Mouse (Mus musculus): Measurements from ENCODE around the gene Utp15. TPM values are rescaled to one million over a fixed set of nuclear protein-coding genes. Genes with fewer than 3 reads are reported as not detected.

Gene Utp15
- polyA plus RNA-seq, 1 experiment from 2014 or later = 14.7 TPM

GRCm38 (mm10) chr13:98254921-98255320 is 7.9 kb downstream of the Utp15 start:
- ChIA-PET CTCF (interaction anchor here (0.8 to 2.0 kb wide), 5 partner anchors 11 to 316 kb away, joined by 3 to 9 read pairs (median 3); no protein-coding TSS in a partner anchor), POLR2A (no interaction called here)
- H3K27me3 ChIP-seq = no peaks in the 10 kb centered on the region
- peak; percentile 58 for TF ChIP-seq CTCF (IDR thresholded peaks at IDR 0.05)
- in situ Hi-C loops (cut with MboI; ENCODE audit: low pct_unique_long_range_greater_than_20kb) = no loop called here
- ATAC-seq (no peak), DNase-seq (ENCODE audit: low read depth, low spot score) (no peak)

- in situ Hi-C loops (cut with MboI; ENCODE audit: low pct_unique_long_range_greater_than_20kb) = no loop called here
- no peak for TF ChIP-seq CTCF (IDR thresholded peaks at IDR 0.05)
- no peak for DNase-seq (ENCODE audit: low read depth, low spot score)
- no peak for ATAC-seq
- no peaks in the 10 kb centered on the region for H3K27me3 ChIP-seq
- ChIA-PET CTCF (interaction anchor here (1.4 to 2.2 kb wide), 2 partner anchors 9 to 218 kb away, joined by 6 read pairs; no protein-coding TSS in a partner anchor), POLR2A (no interaction called here)
Measured at GRCm38 (mm10) chr13:98249594-98249993, 13.2 kb downstream of the Utp15 start.

- TF ChIP-seq CTCF (IDR thresholded peaks at IDR 0.05) = no peak
- no peaks in the 10 kb centered on the region for H3K27me3 ChIP-seq
- no peak for ATAC-seq
- POLR2A ChIA-PET = no interaction called here
- DNase-seq (ENCODE audit: low read depth, low spot score) = no peak
- CTCF ChIA-PET = no interaction called here
- in situ Hi-C loops (cut with MboI; ENCODE audit: low pct_unique_long_range_greater_than_20kb) = no loop called here
Measured at GRCm38 (mm10) chr13:98245386-98245785, 17.5 kb downstream of the Utp15 start.

- DNase-seq (ENCODE audit: low read depth, low spot score) (no peak), ATAC-seq (no peak)
- TF ChIP-seq CTCF (IDR thresholded peaks at IDR 0.05) = no peak
- POLR2A ChIA-PET = no interaction called here
- H3K27me3 ChIP-seq = no peaks in the 10 kb centered on the region
- CTCF ChIA-PET = interaction anchor here (1.5 to 2.3 kb wide), 2 partner anchors 10 to 214 kb away, joined by 4 to 6 read pairs; no protein-coding TSS in a partner anchor
- in situ Hi-C loops (cut with MboI; ENCODE audit: low pct_unique_long_range_greater_than_20kb) = loop anchor here (5.0 kb wide), 1 partner anchor 1012 kb away; no protein-coding TSS in a partner anchor
Measured at GRCm38 (mm10) chr13:98244571-98245350, 18.1 kb downstream of the Utp15 start.

GRCm38 (mm10) chr13:98241531-98242282 is 21.1 kb downstream of the Utp15 start:
- ATAC-seq (no peak), DNase-seq (ENCODE audit: low read depth, low spot score) (no peak)
- TF ChIP-seq CTCF (IDR thresholded peaks at IDR 0.05) = no peak
- ChIA-PET CTCF (interaction anchor here (0.9 to 2.4 kb wide), 6 partner anchors 12 to 211 kb away, joined by 3 to 33 read pairs (median 8); partner anchors contain the start of gene Arhgef28), POLR2A (no interaction called here)
- in situ Hi-C loops (cut with MboI; ENCODE audit: low pct_unique_long_range_greater_than_20kb) = loop anchor here (5.0 kb wide), 1 partner anchor 1009 kb away; no protein-coding TSS in a partner anchor
- no peaks in the 10 kb centered on the region for H3K27me3 ChIP-seq

- peak; percentile 90 for TF ChIP-seq CTCF (IDR thresholded peaks at IDR 0.05)
- H3K27me3 ChIP-seq = no peaks in the 10 kb centered on the region
- ChIA-PET POLR2A (no interaction called here), CTCF (interaction anchor here (0.7 to 2.4 kb wide), 14 partner anchors 9 to 239 kb away, joined by 3 to 33 read pairs (median 4); partner anchors contain the start of gene Arhgef28)
- no peak for DNase-seq (ENCODE audit: low read depth, low spot score)
- ATAC-seq = no peak
- in situ Hi-C loops (cut with MboI; ENCODE audit: low pct_unique_long_range_greater_than_20kb) = loop anchor here (5.0 to 10.0 kb wide), 2 partner anchors 285 to 1008 kb away; no protein-coding TSS in a partner anchor
Measured at GRCm38 (mm10) chr13:98239978-98240641, 22.7 kb downstream of the Utp15 start.

- DNase-seq (ENCODE audit: low read depth, low spot score) (no peak), ATAC-seq (no peak)
- H3K27me3 ChIP-seq = no peaks in the 10 kb centered on the region
- CTCF ChIA-PET = no interaction called here
- no peak for TF ChIP-seq CTCF (IDR thresholded peaks at IDR 0.05)
- in situ Hi-C loops (cut with MboI; ENCODE audit: low pct_unique_long_range_greater_than_20kb) = loop anchor here (10.0 kb wide), 1 partner anchor 281 kb away; no protein-coding TSS in a partner anchor
- POLR2A ChIA-PET = no interaction called here
Measured at GRCm38 (mm10) chr13:98235451-98235850, 27.4 kb downstream of the Utp15 start.

- ChIA-PET POLR2A (no interaction called here), CTCF (interaction anchor here (1.0 to 1.6 kb wide), 2 partner anchors 10 to 17 kb away, joined by 3 to 10 read pairs; no protein-coding TSS in a partner anchor)
- ATAC-seq = no peak
Measured at GRCm38 (mm10) chr13:98230511-98230910, 32.3 kb downstream of the Utp15 start.

GRCm38 (mm10) chr13:98226225-98226624 is 36.6 kb downstream of the Utp15 start:
- ATAC-seq = no peak
- no peak for DNase-seq (ENCODE audit: low read depth, low spot score)
- ChIA-PET CTCF (interaction anchor here (4.1 kb wide), 1 partner anchor 195 kb away, joined by 34 read pairs; no protein-coding TSS in a partner anchor), POLR2A (no interaction called here)
- in situ Hi-C loops (cut with MboI; ENCODE audit: low pct_unique_long_range_greater_than_20kb) = no loop called here
- TF ChIP-seq CTCF (IDR thresholded peaks at IDR 0.05) = no peak
- no peaks in the 10 kb centered on the region for H3K27me3 ChIP-seq

More at GRCm38 (mm10) chr13:98230511-98230910, 32.3 kb downstream of the Utp15 start:
- no peaks in the 10 kb centered on the region for H3K27me3 ChIP-seq
- no peak for TF ChIP-seq CTCF (IDR thresholded peaks at IDR 0.05)
- in situ Hi-C loops (cut with MboI; ENCODE audit: low pct_unique_long_range_greater_than_20kb) = loop anchor here (5.0 to 10.0 kb wide), 2 partner anchors 188 to 276 kb away; no protein-coding TSS in a partner anchor
- no peak for DNase-seq (ENCODE audit: low read depth, low spot score)

GRCm38 (mm10) chr13:98222848-98223247 is 40.0 kb downstream of the Utp15 start:
- POLR2A ChIA-PET = no interaction called here
- in situ Hi-C loops (cut with MboI; ENCODE audit: low pct_unique_long_range_greater_than_20kb) = no loop called here
- peak; percentile 78 for TF ChIP-seq CTCF (IDR thresholded peaks at IDR 0.05)
- CTCF ChIA-PET = interaction anchor here (4.1 kb wide), 1 partner anchor 192 kb away, joined by 34 read pairs; no protein-coding TSS in a partner anchor
- DNase-seq (ENCODE audit: low read depth, low spot score) (no peak), ATAC-seq (no peak)
- H3K27me3 ChIP-seq = no peaks in the 10 kb centered on the region
